Mouse (Mus musculus) gastrocnemius, postnatal 10 days (tissue): ENCODE measurements around the gene Kdm2b. TPM values are rescaled to one million over a fixed set of nuclear protein-coding genes. Genes with fewer than 3 reads are reported as not detected.
"Not testable (repeated sequence)": the region's sequence is repeated elsewhere in the genome, so short reads cannot be mapped to it uniquely, and the experiment has no call there.

Experiments used
- DNase-seq: peaks from one replicate; pipeline ENCODE4 v3.0.0; 2021; ENCODE audit warnings: mixed read lengths
- total RNA-seq, 2 experiments: library from RNA; stranded (reverse); gene quantifications; 2 replicates each; pipeline ENCODE4 v1.2.3; 2021

Gene Kdm2b
- total RNA-seq, 2 experiments from 2014 or later: 18.4 to 23.8 TPM

DNA sequence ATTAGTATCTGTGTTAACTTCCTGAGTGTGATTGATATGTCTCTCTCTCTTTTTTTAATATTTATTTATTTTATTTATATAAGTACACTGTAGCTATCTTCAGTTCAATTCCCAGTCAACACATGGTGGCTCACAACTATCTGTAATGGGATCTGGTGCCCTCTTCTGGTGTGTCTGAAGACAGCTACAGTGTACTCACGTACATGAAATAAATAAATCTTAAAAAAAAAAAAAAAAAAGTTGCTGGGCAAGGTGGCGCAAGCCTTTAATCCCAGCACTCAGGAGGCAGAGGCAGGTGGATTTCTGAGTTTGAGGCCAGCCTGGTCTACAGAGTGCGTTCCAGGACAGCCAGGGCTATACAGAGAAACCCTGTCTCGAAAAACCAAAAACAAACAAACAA, 14.9 kb downstream of the Kdm2b start:
- DNase-seq: not testable (repeated sequence)

DNA sequence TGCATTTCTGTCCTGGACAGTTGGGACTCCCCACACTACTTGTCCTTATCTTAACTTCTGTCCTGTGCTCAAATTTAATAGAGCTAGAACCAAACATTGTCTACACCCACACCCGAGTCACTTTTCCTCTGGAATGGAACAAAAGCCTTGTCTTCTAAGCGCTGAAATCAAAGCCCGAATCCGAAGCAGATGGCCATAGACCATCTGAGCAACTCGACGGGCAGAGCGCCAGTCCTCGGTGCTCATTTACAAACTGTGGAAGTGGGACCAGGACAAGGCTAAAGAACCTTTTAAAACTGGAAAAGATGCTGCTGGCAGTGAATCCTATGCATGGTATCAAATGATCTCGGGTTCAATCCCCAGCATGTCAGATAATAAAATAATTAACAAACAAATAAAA, 17.5 kb downstream of the Kdm2b start:
- peak; percentile 39 for DNase-seq

DNA sequence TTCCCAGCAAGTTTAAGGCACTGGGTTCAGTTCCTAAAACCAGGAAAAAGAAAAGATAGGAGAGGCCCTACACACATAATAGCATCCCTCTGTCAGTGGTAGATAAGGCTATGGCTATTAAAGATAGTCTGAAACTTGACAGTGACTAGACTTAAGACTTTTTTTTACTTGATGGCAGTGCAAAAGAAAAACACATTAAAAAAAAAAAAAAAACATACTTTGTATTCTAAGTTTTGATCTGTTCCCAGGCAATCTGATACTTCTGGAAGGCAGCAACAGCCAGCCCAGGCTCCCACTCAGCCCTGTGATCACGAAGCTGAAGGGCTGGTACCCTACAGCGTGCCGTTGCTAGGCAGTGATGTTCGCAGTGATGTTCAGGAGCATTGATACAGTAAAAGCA, 18.2 kb downstream of the Kdm2b start:
- DNase-seq: no peak

DNA sequence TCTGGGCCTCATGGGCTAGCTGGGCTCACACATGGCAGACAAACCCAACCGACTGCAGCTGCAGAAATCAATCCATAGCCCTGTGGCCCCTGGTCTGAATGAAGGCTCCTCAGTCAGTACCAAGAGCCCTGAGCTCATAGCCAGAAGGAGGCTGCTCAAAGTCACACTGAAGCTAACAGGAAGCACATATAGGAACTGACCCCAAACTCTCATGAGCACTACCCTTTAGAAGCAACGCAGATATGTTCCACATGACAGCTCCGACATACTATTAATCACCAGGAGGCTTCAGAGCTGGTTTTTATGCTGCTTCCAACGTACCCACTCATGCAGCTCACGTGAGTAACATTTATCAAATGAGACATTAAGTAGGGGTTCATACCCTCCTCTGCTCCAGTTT, 19.6 kb downstream of the Kdm2b start:
- no peak for DNase-seq

DNA sequence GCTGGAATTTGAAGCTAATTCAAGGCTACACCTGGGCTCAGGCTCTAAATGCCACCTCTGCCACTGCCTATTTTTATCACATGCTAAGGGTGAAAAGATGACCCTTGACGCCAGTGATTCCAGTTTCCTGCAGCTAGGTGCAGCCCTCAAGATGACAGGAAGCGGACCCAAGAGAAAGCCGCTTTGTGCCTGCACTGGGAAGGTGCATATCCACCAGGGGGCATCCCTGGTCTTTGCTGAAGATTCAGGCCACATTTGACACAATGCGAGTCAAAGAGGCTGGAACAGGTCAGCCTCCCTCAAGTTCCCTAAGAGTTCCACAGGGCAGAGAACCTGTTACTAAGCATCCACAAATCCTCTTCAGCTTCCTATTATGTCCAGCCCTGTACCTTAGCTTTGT, 21.3 kb downstream of the Kdm2b start:
- peak; percentile 82 for DNase-seq

DNA sequence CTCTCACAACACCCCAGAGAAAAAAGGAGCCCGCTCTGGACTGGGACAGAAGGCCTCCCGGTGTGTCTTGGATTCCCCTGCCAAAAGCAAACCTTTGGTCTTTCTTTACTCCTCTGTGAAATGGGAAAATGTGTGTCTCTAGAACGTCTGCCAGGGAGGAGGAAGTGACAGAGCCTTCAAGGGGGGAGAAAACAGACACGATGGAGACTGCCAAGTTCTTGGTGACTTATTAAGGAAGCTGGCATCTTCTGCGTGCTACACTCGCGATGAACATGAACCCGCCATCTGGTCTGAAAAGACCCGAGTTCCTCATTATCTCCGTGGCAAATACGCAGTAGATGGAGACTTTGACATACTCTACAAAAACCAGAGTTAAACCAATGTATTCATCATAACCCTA, 24.2 kb downstream of the Kdm2b start:
- no peak for DNase-seq

DNA sequence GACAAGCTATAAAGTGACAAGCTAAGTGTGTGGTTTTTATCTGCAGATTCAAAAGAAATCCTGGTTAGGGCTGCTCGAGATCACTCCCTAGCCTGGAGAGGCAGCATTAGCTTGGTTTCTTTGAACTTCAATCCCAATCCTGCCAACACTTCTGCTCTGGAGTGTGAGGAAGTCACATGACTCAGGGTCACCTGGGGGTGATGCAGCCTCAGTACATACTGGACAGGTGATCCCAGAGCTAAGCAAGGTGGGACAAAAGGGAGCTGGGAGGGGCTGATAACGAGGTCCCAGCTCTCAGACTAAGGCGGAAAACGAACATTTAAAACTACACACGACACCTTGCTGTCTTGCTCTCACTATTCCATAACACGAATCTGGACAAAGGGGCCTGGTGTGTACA, 24.8 kb downstream of the Kdm2b start:
- DNase-seq: no peak

DNA sequence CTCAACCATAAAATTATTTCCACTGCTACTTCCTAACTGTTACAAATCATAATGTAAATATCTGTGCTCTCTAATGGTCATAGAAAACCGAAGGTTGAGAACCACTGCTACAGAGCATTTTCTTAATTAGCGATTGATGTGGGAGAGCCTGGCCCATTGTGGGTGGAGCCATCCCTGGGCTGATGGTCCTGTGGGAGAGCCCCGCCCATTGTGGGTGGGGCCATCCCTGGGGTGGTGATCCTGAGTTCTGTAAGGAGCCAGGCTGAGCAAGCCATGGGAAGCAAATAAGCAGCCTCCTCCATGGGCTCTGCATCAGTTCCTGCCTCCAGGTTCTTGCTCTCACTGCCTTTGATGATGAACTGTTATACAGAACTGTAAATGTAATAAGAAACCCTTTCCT, 27.7 kb downstream of the Kdm2b start:
- DNase-seq: no peak

DNA sequence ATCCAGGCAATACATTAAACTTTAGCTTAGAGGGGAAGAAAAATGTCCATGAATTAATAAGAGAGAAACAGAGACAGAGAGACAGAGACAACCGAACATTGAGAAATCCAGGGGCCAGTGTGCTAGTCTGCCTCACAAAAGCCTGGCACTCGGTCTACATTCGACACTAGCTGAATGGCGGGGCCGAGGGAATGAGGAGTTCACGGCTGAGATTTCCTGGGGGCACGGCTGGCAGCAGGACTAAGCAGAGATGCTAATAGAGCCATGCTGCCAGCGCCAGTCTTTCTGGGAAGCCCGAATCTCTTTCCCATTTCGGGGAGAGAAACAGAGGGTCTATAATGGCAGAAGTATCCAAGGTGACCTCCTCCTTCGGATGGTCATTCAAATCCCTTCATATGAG, 30.2 kb downstream of the Kdm2b start:
- no peak for DNase-seq

DNA sequence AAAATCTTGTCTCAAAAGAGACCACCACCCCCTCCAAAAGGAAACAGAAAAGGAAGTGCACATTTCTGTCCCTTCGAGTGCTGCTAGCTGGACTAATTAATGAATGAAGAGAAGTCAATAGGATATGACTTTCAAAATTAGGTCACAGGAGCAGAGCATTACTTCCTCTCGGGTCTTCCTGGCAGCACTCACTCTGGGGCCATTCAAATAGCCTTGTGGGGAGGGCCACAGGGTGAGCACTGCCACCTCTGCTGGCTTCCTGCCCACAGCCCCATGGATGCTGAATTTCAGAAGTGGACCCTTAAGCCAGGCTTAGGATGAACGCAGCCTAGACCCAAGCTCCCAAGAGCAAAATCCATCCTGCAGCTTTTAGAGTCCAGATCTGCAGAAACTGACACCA, 33.6 kb downstream of the Kdm2b start:
- DNase-seq: no peak

DNA sequence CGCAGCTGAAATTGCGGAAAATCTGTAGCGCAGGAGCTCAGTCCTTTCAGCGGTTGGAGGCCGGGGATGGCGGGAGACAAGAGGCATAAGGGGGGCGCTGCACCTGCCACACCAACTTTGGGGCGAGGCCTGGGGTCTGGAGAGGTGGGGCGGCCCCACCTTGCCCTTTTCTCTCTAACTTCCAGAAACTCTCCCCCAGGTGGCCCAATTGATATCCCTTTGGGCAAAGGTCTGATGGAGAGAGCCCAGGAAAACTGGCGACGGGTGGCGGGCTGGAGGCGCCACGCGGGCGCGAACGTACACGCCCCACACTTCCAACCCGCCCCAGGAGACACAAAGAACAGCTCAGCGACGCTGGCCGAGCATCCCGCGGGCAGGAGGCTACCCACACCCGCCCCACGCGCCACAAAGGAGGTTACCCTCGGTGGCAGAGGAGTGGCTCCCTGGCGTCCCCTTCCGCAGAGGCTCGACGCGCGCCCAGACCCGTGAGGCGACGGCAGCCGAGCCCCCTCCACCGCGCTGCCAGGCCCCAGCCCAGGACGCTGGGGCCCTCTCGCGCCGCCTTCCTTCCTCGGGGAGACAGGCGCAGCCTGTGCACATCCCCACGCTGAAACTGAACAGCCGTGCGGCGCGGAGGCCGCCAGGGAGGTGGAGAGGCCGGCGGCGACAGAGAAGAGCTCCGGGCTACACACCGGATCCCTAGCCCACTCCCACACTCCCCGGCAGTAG, 37.5 kb downstream of the Kdm2b start:
- DNase-seq: peak; percentile 26

DNA sequence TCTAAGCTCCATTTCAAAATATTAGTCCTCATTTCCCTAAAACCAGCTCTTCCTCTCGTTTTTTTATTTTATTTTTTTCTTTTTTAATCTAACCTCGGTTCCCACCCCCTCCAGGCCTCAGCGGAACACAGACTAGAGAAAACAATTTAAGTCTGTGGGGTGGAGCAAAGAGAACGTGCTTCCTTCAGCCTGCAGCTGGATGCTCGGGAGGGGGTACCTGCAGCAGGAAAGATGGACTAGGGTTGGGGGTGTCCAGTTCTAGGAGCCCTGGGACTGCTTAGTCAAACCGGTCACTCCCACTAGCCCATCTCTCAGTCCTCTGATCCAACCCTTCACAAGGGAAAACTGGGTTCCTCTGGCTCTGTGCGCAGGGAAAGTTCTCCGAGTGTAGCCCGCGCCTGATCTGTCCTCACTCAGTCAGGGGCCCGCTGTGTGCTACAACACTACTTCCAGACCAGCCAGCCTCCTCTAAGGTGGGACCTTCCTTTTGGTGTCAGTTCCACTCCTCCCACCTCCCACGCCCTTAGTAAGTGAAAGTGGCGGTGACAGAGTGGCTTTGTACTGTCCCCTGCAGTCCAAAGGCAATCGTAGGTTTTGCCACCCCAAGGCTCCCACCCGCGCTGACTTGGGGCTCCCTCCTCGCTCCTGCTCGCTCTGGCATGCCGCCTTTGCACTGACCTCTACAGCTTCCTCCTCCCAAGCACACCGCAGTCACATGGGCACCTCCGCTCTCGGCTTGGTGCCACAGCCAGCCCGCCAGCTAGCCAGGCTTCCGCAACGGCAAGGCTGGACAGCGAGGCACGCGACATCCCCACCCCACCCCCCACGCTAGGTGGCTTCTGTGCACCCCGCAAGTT, 38.3 kb downstream of the Kdm2b start:
- peak; percentile 46 for DNase-seq

DNA sequence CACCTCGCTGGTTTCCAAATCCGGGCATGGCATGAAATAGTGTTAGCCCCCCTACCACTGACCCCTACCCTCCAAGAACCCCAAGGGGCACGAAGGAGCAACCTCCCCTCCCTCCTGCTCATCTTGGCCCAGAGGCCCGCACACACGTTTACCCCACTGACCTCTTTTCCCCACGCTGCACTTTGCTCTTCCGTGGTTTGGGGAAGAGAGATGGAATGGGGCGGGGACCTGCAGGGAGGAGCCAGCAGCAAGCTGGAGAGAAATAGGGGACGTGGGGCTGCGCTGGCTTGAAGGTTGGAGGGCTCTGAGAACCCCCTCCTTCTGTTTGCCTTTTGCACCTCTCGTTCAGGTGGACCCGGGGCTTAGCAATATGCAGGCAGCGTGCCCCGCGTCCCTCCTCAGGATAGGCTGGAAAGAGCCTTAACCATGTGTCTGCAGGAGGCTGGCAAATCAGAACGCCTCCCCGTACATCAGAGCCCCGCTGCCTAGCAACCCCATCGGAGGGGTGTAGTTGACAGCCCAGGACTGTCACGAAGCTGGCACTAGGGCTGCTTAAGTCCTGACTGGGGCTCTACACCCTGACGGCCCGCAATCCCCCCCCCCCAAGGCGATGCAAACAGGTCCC, 39.2 kb downstream of the Kdm2b start:
- DNase-seq: no peak

DNA sequence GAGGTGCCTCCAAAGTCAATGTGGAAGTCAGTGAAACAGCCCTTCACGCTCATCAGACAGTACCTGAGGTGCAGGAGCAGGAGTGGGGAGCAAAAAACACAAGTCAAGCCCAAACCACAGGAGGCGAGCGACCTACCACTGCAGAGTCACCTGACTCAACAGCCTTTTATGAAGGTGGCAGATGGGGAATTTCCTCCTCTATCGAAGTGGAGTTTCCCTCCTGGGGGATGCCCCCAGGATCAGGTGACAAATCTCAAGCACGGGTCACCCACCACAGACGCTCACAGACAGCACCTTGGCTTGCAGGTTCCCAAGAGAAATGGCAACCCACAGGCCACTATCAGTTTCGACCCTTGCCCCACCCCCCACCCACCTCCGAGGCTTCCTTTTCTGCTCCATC, 40.5 kb downstream of the Kdm2b start:
- DNase-seq: no peak

DNA sequence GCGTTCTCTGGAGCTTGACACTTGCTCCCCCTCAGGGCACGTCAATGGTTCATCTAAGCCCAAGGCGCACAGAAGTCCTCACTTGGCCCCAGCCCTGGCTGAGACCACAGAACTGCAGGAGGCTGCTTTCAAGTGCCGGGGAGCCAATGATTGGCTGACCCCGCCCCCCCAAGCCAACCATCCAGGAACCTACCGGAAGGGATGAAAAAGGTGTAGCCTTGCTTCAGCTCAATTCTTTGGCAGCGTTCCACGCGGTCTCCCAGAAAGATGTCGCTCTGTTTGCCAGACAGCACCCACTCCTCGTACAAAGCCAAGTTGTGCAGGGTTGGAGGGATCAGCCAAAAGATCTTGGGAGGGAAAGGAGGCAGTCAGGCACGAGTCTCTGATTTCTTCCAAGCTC, 42.1 kb downstream of the Kdm2b start:
- no peak for DNase-seq

DNA sequence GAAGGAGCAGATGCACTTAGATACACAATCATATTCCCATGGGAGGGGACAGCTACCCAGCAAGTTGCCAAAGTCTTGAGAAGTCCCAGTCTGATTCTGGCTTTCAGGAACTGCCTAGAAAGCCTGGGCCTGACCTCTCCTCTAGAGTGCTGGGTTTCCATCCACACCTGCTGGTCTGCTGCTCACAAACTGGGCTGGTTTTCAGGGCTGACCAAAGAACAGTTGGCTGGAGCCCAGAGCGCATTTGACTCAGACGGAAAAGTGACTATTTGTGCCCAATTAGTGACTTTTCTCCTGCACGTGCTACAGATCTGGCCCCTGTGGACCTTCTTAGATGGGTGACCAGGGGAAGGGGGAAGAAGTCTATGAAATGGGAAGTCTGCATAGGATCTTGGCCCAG, 50.9 kb downstream of the Kdm2b start:
- DNase-seq: peak; percentile 36

DNA sequence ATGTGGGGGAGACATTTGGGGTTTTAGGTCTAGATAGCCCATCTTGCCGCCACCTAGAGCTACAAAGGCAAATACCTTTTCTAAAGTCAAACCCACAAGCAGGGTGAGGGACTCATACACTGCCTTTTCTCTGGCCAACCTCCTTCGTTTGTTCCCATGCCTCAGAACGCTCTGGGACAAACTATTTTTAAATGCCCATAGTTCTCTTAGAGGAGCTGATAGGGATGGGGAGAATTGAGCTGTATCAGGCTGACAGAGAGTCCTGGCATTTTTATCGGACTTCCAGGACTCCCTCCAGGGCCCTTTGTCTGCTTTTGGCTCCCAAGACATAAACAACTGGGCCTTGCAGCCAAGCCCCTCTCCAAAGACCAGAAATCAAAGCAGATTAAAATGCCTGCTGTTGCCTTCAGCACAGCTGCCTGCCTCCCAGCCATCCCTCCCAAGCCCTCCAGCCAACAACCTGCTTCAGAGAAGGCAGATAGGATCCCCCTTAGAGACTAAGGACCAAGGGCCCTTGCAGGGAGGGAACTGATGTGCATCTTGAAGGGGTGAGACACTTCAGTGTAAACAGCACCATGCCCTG, 51.6 kb downstream of the Kdm2b start:
- DNase-seq: no peak

DNA sequence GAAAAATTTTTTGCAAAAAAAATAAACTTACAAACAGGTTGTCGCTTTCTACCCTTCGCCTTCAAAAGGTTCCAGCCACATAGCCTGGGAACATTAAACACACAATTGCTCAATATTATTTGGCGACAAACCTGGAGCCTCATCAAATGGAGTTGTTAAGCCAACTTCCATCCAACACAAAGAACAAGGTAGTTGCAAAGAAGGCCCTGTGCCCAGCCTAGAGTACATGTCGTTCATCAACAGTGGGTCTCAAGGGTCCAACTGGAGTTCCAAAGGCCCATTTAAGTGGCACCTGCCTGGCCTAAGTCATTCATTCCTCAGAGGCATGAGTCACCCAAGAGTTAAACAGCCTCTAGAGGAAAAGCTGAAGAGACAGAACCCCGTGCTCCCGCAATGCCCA, 52.6 kb downstream of the Kdm2b start:
- no peak for DNase-seq

DNA sequence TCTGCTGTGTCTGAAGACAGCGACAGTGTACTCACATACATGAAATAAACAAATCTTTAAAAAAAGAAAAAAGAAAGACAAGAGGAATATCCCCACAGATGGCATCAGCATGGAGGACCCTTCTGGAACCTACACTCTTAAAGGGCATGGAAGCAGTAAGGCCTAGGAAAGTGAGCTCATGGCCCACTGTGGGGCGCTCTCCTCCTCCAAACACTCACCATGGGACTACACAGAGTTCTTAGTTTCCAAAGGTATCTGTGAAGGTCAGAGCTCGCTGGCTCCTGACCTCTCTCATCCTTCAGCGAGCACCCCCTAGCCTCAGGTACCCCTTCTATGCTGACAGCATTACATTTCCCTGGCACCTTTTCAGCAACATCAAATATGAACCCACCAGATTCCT, 53.8 kb downstream of the Kdm2b start:
- no peak for DNase-seq

DNA sequence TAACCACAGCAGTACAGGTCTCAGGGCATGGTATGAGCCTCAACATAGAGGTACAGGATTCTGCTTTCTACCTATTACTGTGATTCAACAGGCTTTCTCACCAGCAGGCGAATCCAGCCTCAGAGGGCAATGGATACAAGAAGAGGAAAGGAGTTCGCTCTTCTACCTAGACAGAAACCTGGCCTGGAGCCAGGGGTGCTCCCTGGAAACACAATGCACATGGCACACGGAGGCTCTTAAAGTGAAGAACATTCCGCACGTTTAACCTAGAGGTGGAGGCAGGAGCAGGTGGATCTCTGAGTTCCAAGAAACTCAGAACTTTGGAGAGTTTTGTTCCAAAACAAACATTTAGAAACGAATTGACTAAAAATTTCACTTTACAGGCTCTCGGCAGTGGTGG, 58.6 kb downstream of the Kdm2b start:
- no peak for DNase-seq

DNA sequence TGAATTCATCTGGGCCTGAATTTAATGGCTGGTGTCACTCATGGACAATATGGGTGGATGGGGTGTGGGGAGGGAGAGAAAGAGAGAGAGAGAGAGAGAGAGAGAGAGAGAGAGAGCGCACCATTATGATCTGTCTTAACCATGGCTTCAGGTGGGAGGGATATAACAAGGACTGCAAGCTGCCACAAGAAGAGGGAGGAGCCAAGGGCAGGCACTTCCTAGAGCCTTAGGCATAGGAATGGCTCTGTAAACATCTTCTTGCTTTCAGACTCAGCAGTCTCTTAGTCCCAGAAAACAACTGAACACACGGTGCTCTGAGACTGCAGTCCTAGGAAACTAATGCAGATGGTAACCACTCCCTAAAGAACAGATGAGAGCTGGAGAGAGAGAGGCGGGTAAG, 61.3 kb downstream of the Kdm2b start:
- no peak for DNase-seq

DNA sequence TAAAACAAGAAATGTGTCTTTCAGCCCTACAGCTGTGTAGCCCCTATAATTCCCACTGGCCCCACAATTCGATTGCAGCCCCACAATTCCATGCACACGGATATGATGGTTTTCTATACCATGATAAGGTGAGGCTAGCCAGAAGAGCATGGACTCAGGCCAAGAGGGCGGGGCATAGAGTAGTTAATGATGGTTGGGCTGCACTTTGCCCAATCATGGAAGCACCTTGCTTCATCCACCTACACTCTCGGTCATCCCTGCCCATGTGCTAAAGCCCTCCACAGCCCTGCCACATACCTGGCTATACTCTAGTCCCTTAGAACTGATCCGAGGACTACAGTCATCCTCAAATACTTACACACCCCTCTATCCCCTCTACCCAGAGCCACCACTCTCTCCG, 61.9 kb downstream of the Kdm2b start:
- no peak for DNase-seq

DNA sequence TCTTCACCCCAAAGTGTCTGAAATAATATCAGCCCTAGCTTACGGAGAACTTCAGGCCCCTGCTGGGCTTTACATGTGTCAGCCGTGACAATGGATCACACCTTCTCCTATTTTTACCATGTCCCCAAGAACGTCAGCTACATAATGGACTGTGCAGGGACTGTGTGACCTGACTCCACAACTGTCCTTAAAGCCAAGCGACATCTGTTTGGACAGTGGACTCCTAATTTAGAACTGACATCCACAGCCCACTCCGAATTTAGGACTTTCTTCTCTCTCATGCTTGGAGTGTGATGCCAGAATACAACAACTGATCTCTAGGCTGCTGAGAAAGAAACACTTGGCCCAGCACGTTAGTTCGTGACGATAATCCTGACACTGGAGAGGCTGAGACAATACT, 62.5 kb downstream of the Kdm2b start:
- DNase-seq: no peak
